ENCODE assay signal across 14 mouse cellular contexts in genomic region chr11:100974381-100974970, GRCm38 (mm10). TPM values are rescaled to one million over a fixed set of nuclear protein-coding genes. Genes with fewer than 3 reads are reported as not detected.
DNase-seq lines count a peak whose midpoint lies in the region; ATAC-seq and TF ChIP-seq lines count a peak whose summit lies in the region.
"Had no signal": no experiment of that assay in that cellular context is flagged by ENCODE, and none has a peak within 500 bp of the region (broad histone marks: within the 10 kb centered on the region; RNA-seq: fewer than 3 reads in every experiment).

No protein-coding gene starts in this region.

- H3K27ac ChIP-seq in heart, embryonic 11.5 days (ENCODE audit: low read depth, low read length): no peak overlapping the region
- no peak overlapping the region; the same call in 1 of the 2 replicates for H3K27ac ChIP-seq in intestine, embryonic 16.5 days (ENCODE audit: low read length)
- H3K27ac ChIP-seq in left cerebral cortex, adult 2 months: no peak overlapping the region
- H3K27ac ChIP-seq: forebrain, embryonic 12.5 days; hindbrain, embryonic 12.5 days; kidney, postnatal 0 days; lung, embryonic 15.5 days had no signal

- 67% methylated on average over 14 of the region's 14 CpGs for WGBS in heart, embryonic 11.5 days (ENCODE audit: insufficient replicate concordance)
- WGBS in intestine, embryonic 16.5 days: 46% methylated on average over 14 of the region's 14 CpGs

- no peaks in the 10 kb centered on the region for H3K27me3 ChIP-seq in heart, embryonic 11.5 days (ENCODE audit: control insufficient read depth, insufficient read depth, low read length)
- no peaks in the 10 kb centered on the region for H3K27me3 ChIP-seq in intestine, embryonic 16.5 days (replicated peaks; ENCODE audit: control insufficient read depth, insufficient read depth, low read length)

- no peak overlapping the region for H3K4me3 ChIP-seq in heart, embryonic 11.5 days (ENCODE audit: low read depth, low read length)
- no peak overlapping the region for H3K4me3 ChIP-seq in intestine, embryonic 16.5 days (ENCODE audit: low read length)
- H3K4me3 ChIP-seq in left cerebral cortex, adult 2 months: no peak overlapping the region
- H3K4me3 ChIP-seq: forebrain, embryonic 12.5 days; hindbrain, embryonic 12.5 days; lung, embryonic 15.5 days had no signal

- no peaks in the 10 kb centered on the region for H3K36me3 ChIP-seq in heart, embryonic 11.5 days (ENCODE audit: control insufficient read depth, insufficient read depth, low read length)
- H3K36me3 ChIP-seq in intestine, embryonic 16.5 days (ENCODE audit: control insufficient read depth, insufficient read depth, low read length): no peaks in the 10 kb centered on the region
- H3K36me3 ChIP-seq: forebrain, embryonic 12.5 days; hindbrain, embryonic 12.5 days; lung, embryonic 15.5 days had no signal

- TF ChIP-seq CTCF in left cerebral cortex, adult 2 months (IDR thresholded peaks at IDR 0.05): no peak

- DNase-seq in heart, adult 18-20 months: peak; percentile 61 to 78
- DNase-seq in 416B (ENCODE audit: low read depth) (peak; percentile 86), adipocyte (ENCODE audit: low spot score) (peak; percentile 79)
- no peak for DNase-seq in left cerebral cortex, adult 2 months (ENCODE audit: extremely low spot score in 1 of 2, low spot score in 2 of 2)
- DNase-seq in layer of hippocampus, adult 11-12 months (ENCODE audit: low spot score): no peak
- DNase-seq: cerebellum, adult 2 months; embryo, embryonic 11 days; thymus, adult 2 months had no signal

- no peak overlapping the region for H3K4me2 ChIP-seq in heart, embryonic 11.5 days
- H3K4me2 ChIP-seq in intestine, embryonic 16.5 days (ENCODE audit: low read depth, low read length): no peak overlapping the region
- H3K4me2 ChIP-seq: forebrain, embryonic 12.5 days; hindbrain, embryonic 12.5 days; lung, embryonic 15.5 days had no signal

- peaks cover 9% of the 10 kb centered on the region for H3K4me1 ChIP-seq in heart, embryonic 11.5 days (ENCODE audit: control insufficient read depth, insufficient read depth, low read length)
- 0 out of 2 replicates have a peak, but pooled peaks cover 19% of the 10 kb centered on the region for H3K4me1 ChIP-seq in intestine, embryonic 16.5 days (ENCODE audit: control insufficient read depth, insufficient read depth, low read length)

- no peak for ATAC-seq in heart, embryonic 11.5 days (replicated peaks; ENCODE audit: insufficient number of reproducible peaks, low FRiP score, low TSS enrichment)
- ATAC-seq in intestine, embryonic 16.5 days: no peak

- no peaks in the 10 kb centered on the region for H3K9me3 ChIP-seq in heart, embryonic 11.5 days (replicated peaks; ENCODE audit: control insufficient read depth, low read length)
- H3K9me3 ChIP-seq in intestine, embryonic 16.5 days (ENCODE audit: control insufficient read depth, low read length): no peaks in the 10 kb centered on the region
- H3K9me3 ChIP-seq: forebrain, embryonic 12.5 days; hindbrain, embryonic 12.5 days; lung, embryonic 15.5 days had no signal

- intact Hi-C loops in left cerebral cortex, adult 2 months (cut with DNase I): no loop called here

- no peak overlapping the region for H3K9ac ChIP-seq in heart, embryonic 11.5 days (ENCODE audit: low read depth, low read length)
- H3K9ac ChIP-seq in intestine, embryonic 16.5 days (ENCODE audit: low read depth, low read length): peak overlapping the region; percentile 24; the same call in 1 of the 2 replicates
- H3K9ac ChIP-seq: forebrain, embryonic 12.5 days; hindbrain, embryonic 12.5 days; lung, embryonic 15.5 days had no signal

RNA-seq across cellular contexts. Expression of gene Cavin1, which starts 3.8 kb away (rescaled TPM):
- 100 to 1,000 TPM; 192 to 214 TPM for total RNA-seq in heart, adult 18-20 months (2021)
- 113 and 175 TPM in 2 replicates for polyA plus RNA-seq in heart, embryonic 11.5 days (2014; fragmentation: Nextera tagmentation; extraction: Ambion mirVana)
- 214 and 221 TPM in 2 replicates for polyA plus RNA-seq in intestine, embryonic 16.5 days (2015; fragmentation: Nextera tagmentation; extraction: Ambion mirVana)
- 10 to 100 TPM; 19.2 to 22.2 TPM for total RNA-seq in left cerebral cortex, adult 2 months (2021)

RNA-seq across cellular contexts. Expression of gene Atp6v0a1, which starts 34.8 kb away (rescaled TPM):
- 10 to 100 TPM; 87.1 to 92.2 TPM for total RNA-seq in heart, adult 18-20 months (2021)
- polyA plus RNA-seq in heart, embryonic 11.5 days (2014; fragmentation: Nextera tagmentation; extraction: Ambion mirVana): 57.1 and 62.2 TPM in 2 replicates
- 38.8 and 43.3 TPM in 2 replicates for polyA plus RNA-seq in intestine, embryonic 16.5 days (2015; fragmentation: Nextera tagmentation; extraction: Ambion mirVana)
- 100 to 1,000 TPM; 442 to 461 TPM for total RNA-seq in left cerebral cortex, adult 2 months (2021)

RNA-seq across cellular contexts. Expression of gene Stat3, which starts 35.1 kb away (rescaled TPM):
- 10 to 100 TPM; 71.8 to 83.2 TPM for total RNA-seq in heart, adult 18-20 months (2021)
- polyA plus RNA-seq in heart, embryonic 11.5 days (2014; fragmentation: Nextera tagmentation; extraction: Ambion mirVana): 45.0 and 49.0 TPM in 2 replicates
- polyA plus RNA-seq in intestine, embryonic 16.5 days (2015; fragmentation: Nextera tagmentation; extraction: Ambion mirVana): 48.9 and 53.2 TPM in 2 replicates
- total RNA-seq in left cerebral cortex, adult 2 months (2021): 10 to 100 TPM; 35.7 to 40.9 TPM

Comparison
In these comparisons a context has a peak if more than half of its experiments do, and no peak if none do; other contexts are left out.
1. DNase-seq: peak in heart, adult 18-20 months (2 of 2), 416B (single experiment) and adipocyte (single experiment); none in left cerebral cortex, adult 2 months (0 of 2) and layer of hippocampus, adult 11-12 months (single experiment).
2. RNA of gene Cavin1, which starts 3.8 kb away (total RNA-seq): 192 to 214 TPM in heart, adult 18-20 months; 19.2 to 22.2 TPM in left cerebral cortex, adult 2 months; every median in the first group is over 4 times any median in the second.
3. RNA of gene Atp6v0a1, which starts 34.8 kb away (total RNA-seq): 442 to 461 TPM in left cerebral cortex, adult 2 months; 87.1 to 92.2 TPM in heart, adult 18-20 months; every median in the first group is over 4 times any median in the second.